Mouse (Mus musculus): Measurements from ENCODE around the gene Apol7e.

DNA sequence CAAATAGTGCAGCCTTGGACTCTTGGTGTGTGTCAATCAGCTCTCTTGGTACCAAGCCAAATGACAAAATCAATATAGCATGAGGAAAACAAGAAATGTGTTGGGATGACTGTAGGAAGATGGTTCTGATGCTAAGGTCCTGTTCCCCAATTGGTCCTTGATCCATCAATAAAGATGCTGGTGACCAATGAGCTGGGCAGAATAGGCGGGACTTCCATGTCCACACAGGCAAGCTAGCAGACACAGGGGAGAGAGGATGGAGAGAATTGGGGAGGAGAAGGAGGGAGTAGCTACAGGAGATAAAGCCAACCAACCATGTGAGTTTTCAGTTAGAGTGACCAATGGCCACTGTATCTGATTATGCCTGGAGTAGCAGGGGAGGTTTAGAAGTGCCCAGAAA is 47.7 kb downstream of the Apol7e start:
- TF ChIP-seq CTCF (IDR thresholded peaks at IDR 0.05; ENCODE audit: borderline replicate concordance, control insufficient read depth, extremely low read depth, insufficient read depth, low read length, poor library complexity) (no peak), POLR2A (IDR thresholded peaks at IDR 0.05; ENCODE audit: control insufficient read depth, extremely low read depth, insufficient read depth, low read length, poor library complexity) (no peak)
